Mouse (Mus musculus) brain, adult 10 weeks (tissue): ENCODE measurements around the gene Tmem54. TPM values are rescaled to one million over a fixed set of nuclear protein-coding genes. Genes with fewer than 3 reads are reported as not detected.

ENCODE experiments used
- polyA plus RNA-seq: library from polyadenylated mRNA; stranded (reverse); fragments of 350-450 nt; fragmentation: Illumina TruSeq; extraction: RNeasy Lipid Tissue Mini Kit (QIAGEN cat#74804); gene quantifications from one replicate; pipeline ENCODE4 v1.2.3, GENCODE M21; 2015; ENCODE audit warnings: low read depth, low replicate concordance

Tmem54 gene
- polyA plus RNA-seq, result not detected

GRCm38 (mm10) chr4:129105356-129105755 lies at the start of gene Tmem54:
Gene Tmem54, plus strand, starts transcription at chr4:129105548.

GRCm38 (mm10) chr4:129058207-129059092 lies 46.9 kb upstream of the Tmem54 start, which contains the start of gene Rnf19b:
Gene Rnf19b, plus strand, starts transcription at chr4:129058271.

GRCm38 (mm10) chr4:129121569-129122086 lies 16.3 kb downstream of the Tmem54 start, which contains the start of gene Hpca:
Gene Hpca, minus strand, starts transcription at chr4:129122036.

GRCm38 (mm10) chr4:129136579-129137391 lies 31.4 kb downstream of the Tmem54 start, which contains the start of gene Fndc5:
Gene Fndc5, plus strand, starts transcription at chr4:129136999.

Other genes starting within 250 kb of the Tmem54 start
- 12.0 TPM for gene Trim62, start 222.0 kb upstream of the Tmem54 start, polyA plus RNA-seq
- 39.1 TPM for gene Azin2, start 143.1 kb upstream of the Tmem54 start, polyA plus RNA-seq
- 36.0 TPM for gene Ak2, start 113.6 kb upstream of the Tmem54 start, polyA plus RNA-seq
- 44.5 TPM for gene Rnf19b, start 47.3 kb upstream of the Tmem54 start, polyA plus RNA-seq
- 1,134 TPM for gene Hpca, start 16.5 kb downstream of the Tmem54 start, polyA plus RNA-seq
- 73.9 TPM for gene Fndc5, start 31.5 kb downstream of the Tmem54 start, polyA plus RNA-seq
- gene S100pbp, start 84.2 kb downstream of the Tmem54 start, polyA plus RNA-seq, result 30.1 TPM
- gene Yars, start 84.2 kb downstream of the Tmem54 start, polyA plus RNA-seq, result 88.2 TPM
- gene C77080, start 155.9 kb downstream of the Tmem54 start, polyA plus RNA-seq, result 7.9 TPM
- 1.3 TPM for gene Sync, start 182.1 kb downstream of the Tmem54 start, polyA plus RNA-seq
- gene Rbbp4, start 229.8 kb downstream of the Tmem54 start, polyA plus RNA-seq, result 91.6 TPM
- gene Zbtb8os, start 230.1 kb downstream of the Tmem54 start, polyA plus RNA-seq, result 37.3 TPM